13 mouse cellular contexts compared by ENCODE assay signal in the genomic region with DNA sequence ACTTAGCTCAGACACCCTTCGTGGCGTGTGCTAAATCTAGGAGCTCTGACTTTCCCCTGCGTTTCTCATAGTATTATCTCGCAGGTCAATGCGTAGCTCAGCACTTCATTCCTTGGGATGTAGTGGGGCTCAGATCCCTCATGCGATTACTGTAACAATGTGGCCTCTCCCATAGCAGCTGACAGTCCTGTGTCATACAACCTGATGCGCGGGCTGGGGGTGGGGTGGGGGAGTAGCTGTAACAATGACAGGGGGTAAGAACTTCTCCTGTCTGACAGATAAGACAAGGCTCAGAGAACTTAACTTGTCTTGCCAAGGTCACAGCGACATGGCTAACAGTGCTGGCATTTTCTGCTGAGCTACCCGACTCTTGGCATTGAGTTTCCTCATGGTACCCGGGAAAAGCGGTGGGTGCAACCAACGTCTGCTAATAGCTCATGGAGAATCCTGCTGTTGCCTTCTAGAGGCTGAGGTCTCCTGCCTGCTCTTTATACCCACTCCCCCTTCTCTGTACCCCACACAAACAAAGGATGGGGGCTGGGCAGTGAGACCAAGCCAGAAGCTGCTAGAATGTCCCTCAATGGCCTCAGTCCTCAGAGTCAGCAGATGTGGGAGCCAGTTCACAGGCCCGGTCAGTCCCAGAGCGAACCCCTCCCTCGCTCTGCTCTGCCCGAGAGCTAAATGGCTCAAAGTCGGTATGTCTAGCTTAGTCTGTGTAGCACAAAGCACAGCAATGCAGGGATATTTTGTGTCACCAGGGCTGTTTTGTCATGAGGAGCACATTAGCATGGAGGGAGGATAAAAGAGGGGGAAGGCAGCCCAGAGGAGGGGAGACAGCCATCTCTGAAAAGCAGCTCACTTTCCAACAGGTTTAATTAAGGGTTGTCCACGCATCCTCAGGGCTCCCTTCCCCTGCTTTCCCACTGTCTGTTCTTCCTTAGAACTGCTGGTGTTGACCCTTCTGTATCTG. TPM values are rescaled to one million over a fixed set of nuclear protein-coding genes. Genes with fewer than 3 reads are reported as not detected.
DNase-seq lines count a peak whose midpoint lies in the region; ATAC-seq and TF ChIP-seq lines count a peak whose summit lies in the region.
"Had no signal": no experiment of that assay in that cellular context is flagged by ENCODE, and none has a peak within 500 bp of the region (broad histone marks: within the 10 kb centered on the region; RNA-seq: fewer than 3 reads in every experiment).

No protein-coding gene starts in this region.

- H3K4me1 ChIP-seq in cerebellum, adult 2 months (ENCODE audit: control insufficient read depth, insufficient read depth, low read length) = peaks cover 24% of the 10 kb centered on the region
- peaks cover 37% of the 10 kb centered on the region for H3K4me1 ChIP-seq in lung, embryonic 15.5 days
- H3K4me1 ChIP-seq in lung, adult 2 months (ENCODE audit: control insufficient read depth, insufficient read depth, low read length) = no peaks in the 10 kb centered on the region
- H3K4me1 ChIP-seq in hindbrain, embryonic 15.5 days (replicated peaks) = peaks cover 23% of the 10 kb centered on the region
- peaks cover 21% of the 10 kb centered on the region for H3K4me1 ChIP-seq in neural tube, embryonic 15.5 days

- no peaks in the 10 kb centered on the region for H3K27me3 ChIP-seq in cerebellum, adult 2 months (ENCODE audit: control insufficient read depth, insufficient read depth, low read length)
- no peaks in the 10 kb centered on the region for H3K27me3 ChIP-seq in lung, embryonic 15.5 days
- H3K27me3 ChIP-seq in hindbrain, embryonic 15.5 days = no peaks in the 10 kb centered on the region
- no peaks in the 10 kb centered on the region for H3K27me3 ChIP-seq in neural tube, embryonic 15.5 days (replicated peaks)
- H3K27me3 ChIP-seq: limb, embryonic 15.5 days; Patski had no signal

- ATAC-seq in lung, embryonic 15.5 days (ENCODE audit: borderline replicate concordance, extremely low read depth, low FRiP score, low TSS enrichment) = peak; percentile 28; the same call in 1 of the 2 replicates
- ATAC-seq in hindbrain, embryonic 15.5 days (ENCODE audit: low FRiP score, low read depth) = no peak
- no peak for ATAC-seq in neural tube, embryonic 15.5 days (ENCODE audit: low FRiP score)
- ATAC-seq: Patski had no signal

- DNase-seq in cerebellum, adult 8-10 months = peak; percentile 34
- DNase-seq in cerebellum, adult 2 months = no peak
- DNase-seq in lung, adult 2 months = no peak
- no peak for DNase-seq in adrenal gland, postnatal 10 days
- DNase-seq in layer of hippocampus, adult 9-10 months (ENCODE audit: low spot score) = no peak
- DNase-seq: kidney, adult 9 months had no signal

- H3K9ac ChIP-seq in lung, embryonic 15.5 days = no peak overlapping the region
- H3K9ac ChIP-seq in hindbrain, embryonic 15.5 days = no peak overlapping the region
- no peak overlapping the region for H3K9ac ChIP-seq in neural tube, embryonic 15.5 days (replicated peaks)
- H3K9ac ChIP-seq: heart, embryonic 15.5 days; limb, embryonic 15.5 days had no signal

- H3K4me2 ChIP-seq in lung, embryonic 15.5 days = no peak overlapping the region
- no peak overlapping the region for H3K4me2 ChIP-seq in hindbrain, embryonic 15.5 days
- no peak overlapping the region for H3K4me2 ChIP-seq in neural tube, embryonic 15.5 days
- H3K4me2 ChIP-seq: heart, embryonic 15.5 days; limb, embryonic 15.5 days had no signal

- H3K27ac ChIP-seq in cerebellum, adult 2 months (ENCODE audit: insufficient read depth, low read length) = no peak overlapping the region
- peak overlapping the region; percentile 29 for H3K27ac ChIP-seq in lung, embryonic 15.5 days
- H3K27ac ChIP-seq in hindbrain, embryonic 15.5 days (replicated peaks) = peak overlapping the region; percentile 23; the same call in 1 of the 2 replicates
- H3K27ac ChIP-seq in neural tube, embryonic 15.5 days (replicated peaks) = peak overlapping the region; percentile 19; the same call in 1 of the 2 replicates
- H3K27ac ChIP-seq: heart, embryonic 15.5 days; limb, embryonic 15.5 days had no signal

- no peaks in the 10 kb centered on the region for H3K36me3 ChIP-seq in lung, embryonic 15.5 days
- H3K36me3 ChIP-seq in hindbrain, embryonic 15.5 days = 0 out of 2 replicates have a peak, but pooled peaks cover 5% of the 10 kb centered on the region
- H3K36me3 ChIP-seq in neural tube, embryonic 15.5 days = no peaks in the 10 kb centered on the region; the same call in 1 of the 2 replicates
- H3K36me3 ChIP-seq: heart, embryonic 15.5 days had no signal

- TF ChIP-seq CTCF in cerebellum, adult 2 months (IDR thresholded peaks at IDR 0.05; ENCODE audit: borderline replicate concordance, insufficient read depth, low read depth, low read length) = no peak
- no peak for TF ChIP-seq CTCF in lung, adult 2 months (IDR thresholded peaks at IDR 0.05; ENCODE audit: insufficient read depth, low read length)

- H3K4me3 ChIP-seq in cerebellum, adult 2 months (replicated peaks; ENCODE audit: insufficient read depth, low read depth, low read length) = no peak overlapping the region
- H3K4me3 ChIP-seq in lung, embryonic 15.5 days = no peak overlapping the region
- no peak overlapping the region for H3K4me3 ChIP-seq in lung, adult 2 months (replicated peaks; ENCODE audit: extremely low read depth, low read depth, low read length)
- H3K4me3 ChIP-seq in hindbrain, embryonic 15.5 days = no peak overlapping the region
- H3K4me3 ChIP-seq in neural tube, embryonic 15.5 days (replicated peaks) = no peak overlapping the region
- H3K4me3 ChIP-seq: heart, embryonic 15.5 days; limb, embryonic 15.5 days; myocyte had no signal

- no peaks in the 10 kb centered on the region for H3K9me3 ChIP-seq in lung, embryonic 15.5 days
- H3K9me3 ChIP-seq in hindbrain, embryonic 15.5 days = no peaks in the 10 kb centered on the region
- H3K9me3 ChIP-seq in neural tube, embryonic 15.5 days (replicated peaks) = no peaks in the 10 kb centered on the region
- H3K9me3 ChIP-seq: heart, embryonic 15.5 days; limb, embryonic 15.5 days had no signal

- 41% methylated on average over 19 of the region's 19 CpGs for WGBS in cerebellum, adult 2 months
- 66% methylated on average over 19 of the region's 19 CpGs for WGBS in lung, embryonic 15.5 days
- WGBS in lung, adult 2 months = 75% methylated on average over 19 of the region's 19 CpGs
- WGBS in hindbrain, embryonic 15.5 days = 57% methylated on average over 19 of the region's 19 CpGs
- 56% methylated on average over 19 of the region's 19 CpGs for WGBS in neural tube, embryonic 15.5 days

- no peak for TF ChIP-seq POLR2A in cerebellum, adult 2 months (IDR thresholded peaks at IDR 0.05; ENCODE audit: borderline replicate concordance, insufficient read depth, low read length)
- TF ChIP-seq POLR2A in lung, adult 2 months (IDR thresholded peaks at IDR 0.05; ENCODE audit: borderline replicate concordance, extremely low read depth, low read depth, low read length) = no peak

RNA-seq across cellular contexts. Expression of a gene that starts 45.6 kb away (rescaled TPM):
- polyA plus RNA-seq in cerebellum, adult 2 months (2012; rRNA removed) = 73.8 and 77.5 TPM in 2 replicates
- 122 TPM in 2 replicates for polyA plus RNA-seq in lung, embryonic 15.5 days (2015; fragmentation: Nextera tagmentation; extraction: Ambion mirVana)
- 80.4 and 115 TPM in 2 replicates for polyA plus RNA-seq in lung, adult 2 months (2012; rRNA removed)
- polyA plus RNA-seq in hindbrain, embryonic 15.5 days (2015; fragmentation: Nextera tagmentation; extraction: Ambion mirVana) = 67.5 and 71.7 TPM in 2 replicates
- 58.1 and 58.6 TPM in 2 replicates for polyA plus RNA-seq in neural tube, embryonic 15.5 days (2015; fragmentation: Nextera tagmentation; extraction: Ambion mirVana)
- 10 to 100 TPM; 60.1 to 72.8 TPM for total RNA-seq in adrenal gland, postnatal 10 days (2021)
